Mouse (Mus musculus) spleen, postnatal 14 days (tissue): Measurements from ENCODE around the gene Fbln1.

Experiments used
- DNase-seq, 2 experiments: peaks; one replicate each; pipeline ENCODE4 v3.0.0; 2021 to 2022; ENCODE audit warnings: low spot score in 2 of 2

Gene Fbln1

DNA sequence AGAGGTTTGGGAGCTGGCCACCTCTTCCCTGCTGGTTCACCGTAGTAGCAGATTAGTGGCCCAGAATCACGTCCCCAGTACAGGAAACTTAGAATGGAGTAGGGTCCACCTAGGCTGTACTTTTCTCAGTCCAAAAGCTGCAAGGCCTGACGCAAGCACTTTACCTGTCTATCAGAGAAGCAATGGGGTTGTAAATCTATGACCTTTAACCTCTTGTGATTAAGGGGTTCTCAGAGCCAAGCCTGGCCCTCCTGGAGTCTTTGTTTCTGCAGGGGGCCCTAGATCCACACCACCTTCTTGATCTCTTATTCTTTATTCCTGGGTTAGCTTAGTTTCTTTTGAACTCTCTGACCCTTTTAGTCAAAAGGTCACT, 940 bp downstream of the Fbln1 start:
- no peak for DNase-seq

DNA sequence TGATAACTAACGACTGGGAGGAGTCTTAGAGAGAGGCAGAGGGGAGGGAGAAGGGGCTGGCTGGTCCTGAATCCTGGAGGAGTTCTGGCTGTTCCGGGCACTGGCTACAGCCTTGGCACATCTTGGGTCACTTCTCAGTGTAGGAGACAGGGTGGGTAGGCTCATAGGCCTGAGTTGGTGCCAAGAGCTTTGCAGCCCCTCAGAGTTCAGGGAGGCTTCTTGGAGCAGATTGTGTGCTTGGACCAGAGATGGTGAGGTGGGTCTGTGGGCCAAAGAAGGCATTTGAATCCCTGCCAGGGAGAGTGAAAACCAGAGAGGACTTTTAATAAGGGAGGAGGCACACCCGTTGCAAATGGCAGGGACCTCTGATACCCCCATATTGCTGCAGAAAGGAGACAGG, 1.3 kb downstream of the Fbln1 start:
- no peak for DNase-seq

DNA sequence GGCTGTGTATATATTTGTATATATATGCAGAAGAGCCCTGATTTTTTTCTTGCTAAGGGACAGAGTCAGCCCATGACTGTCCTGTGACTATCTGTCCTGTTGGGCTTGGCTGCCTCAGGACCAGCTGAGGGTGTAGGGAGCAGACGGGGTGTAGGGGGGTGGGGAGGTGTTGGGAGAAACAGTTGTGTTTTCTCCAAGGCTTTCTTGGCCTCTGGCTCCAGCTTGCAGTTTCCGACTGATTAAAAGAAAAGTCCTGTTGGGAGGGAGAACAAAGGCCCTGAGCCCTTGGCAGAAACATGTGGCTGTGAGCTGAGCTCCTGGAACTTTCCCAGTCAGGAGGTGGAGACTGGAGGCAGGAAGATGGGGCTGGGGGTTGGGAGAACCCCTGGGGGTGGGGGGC, 2.0 kb downstream of the Fbln1 start:
- no peak for DNase-seq

DNA sequence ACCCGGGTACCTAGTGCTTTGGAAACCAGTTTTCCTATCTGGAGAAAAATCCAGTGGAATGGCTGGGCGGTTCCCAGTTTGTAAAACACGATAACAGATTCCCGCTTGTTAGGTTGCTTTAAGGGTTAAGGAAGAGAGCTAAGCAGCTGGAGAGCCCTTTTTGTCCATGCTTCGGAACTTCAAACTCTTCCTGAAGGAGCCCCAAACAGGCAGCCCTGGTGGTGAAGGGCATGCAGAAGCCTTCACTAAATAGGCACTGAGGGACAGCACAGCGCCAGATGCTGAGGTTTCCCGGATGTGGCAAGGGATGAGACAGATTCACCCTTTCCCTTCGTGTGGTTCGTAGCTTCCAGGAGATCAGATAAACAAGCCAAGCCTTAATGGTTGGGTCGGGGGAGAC, 2.6 kb downstream of the Fbln1 start:
- no peak for DNase-seq

DNA sequence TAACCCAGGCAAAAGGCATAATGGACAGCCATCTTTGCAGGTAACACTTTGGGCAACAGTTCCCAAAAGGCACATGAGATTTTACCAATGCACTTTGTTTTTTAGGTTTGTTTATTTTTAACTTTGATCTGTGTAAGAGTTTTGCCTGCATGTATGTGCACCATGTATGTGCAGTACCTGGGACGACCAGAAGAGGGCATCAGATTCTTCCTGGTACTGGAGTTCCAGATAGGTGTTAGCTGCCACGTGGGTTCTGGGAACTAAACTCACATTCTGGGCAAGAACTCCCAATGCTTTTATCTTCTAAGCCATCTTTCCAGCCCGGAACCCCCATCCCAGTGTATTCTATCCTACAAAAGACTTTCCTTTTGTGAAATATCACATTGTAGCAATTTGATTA, 3.6 kb downstream of the Fbln1 start:
- no peak for DNase-seq

DNA sequence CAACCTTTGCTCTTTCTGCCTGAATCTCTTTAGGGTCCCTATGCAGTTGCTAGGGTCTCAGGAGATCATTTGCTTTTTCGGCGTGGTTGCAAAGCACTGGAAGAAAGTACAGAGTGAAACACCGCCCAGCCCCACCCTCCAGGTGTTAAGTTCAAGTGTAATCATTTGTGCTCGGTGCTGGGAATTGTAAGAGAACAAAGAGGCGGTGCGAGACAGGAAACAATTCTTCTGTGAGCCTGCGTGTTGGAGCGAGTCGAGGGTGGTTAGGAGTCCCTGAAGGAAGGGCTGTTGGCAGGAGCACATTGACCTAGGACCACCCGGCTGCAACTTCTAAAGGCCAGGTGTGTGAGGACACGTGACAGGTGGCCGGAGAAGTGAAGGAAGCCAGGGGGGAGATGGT, 4.9 kb downstream of the Fbln1 start:
- no peak for DNase-seq

DNA sequence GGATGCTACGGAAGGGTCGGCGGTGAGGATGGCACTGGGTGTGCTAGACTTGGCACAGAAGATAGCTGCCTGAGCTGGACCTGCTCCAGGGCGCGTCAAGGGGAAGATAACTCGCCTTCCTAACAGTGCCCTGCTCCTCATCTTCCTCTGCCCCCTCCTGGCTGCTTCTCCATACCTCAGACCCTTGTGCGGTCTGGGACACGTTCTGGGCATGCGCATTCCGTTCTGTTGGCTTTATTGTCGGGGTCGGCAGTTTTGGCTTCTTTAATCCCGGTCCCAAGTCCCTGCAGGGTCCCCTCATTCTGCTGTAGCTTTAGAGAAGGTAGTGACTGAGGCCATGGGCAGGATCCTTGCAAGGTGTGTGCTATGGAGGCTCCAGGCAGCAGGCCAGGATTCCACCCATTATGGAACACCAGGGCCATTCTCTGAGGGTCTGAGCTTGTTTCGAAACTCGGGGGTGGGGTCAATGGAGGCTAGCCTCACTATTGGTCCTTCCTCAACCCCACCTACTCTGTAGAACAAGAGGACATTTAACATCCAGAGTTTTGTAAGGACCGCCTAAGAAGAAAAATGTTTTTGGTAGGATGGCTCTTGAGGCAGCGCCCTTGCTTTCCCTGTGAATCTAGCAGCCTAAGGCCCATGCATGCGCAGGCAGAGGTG, 5.5 kb downstream of the Fbln1 start:
- no peak for DNase-seq

DNA sequence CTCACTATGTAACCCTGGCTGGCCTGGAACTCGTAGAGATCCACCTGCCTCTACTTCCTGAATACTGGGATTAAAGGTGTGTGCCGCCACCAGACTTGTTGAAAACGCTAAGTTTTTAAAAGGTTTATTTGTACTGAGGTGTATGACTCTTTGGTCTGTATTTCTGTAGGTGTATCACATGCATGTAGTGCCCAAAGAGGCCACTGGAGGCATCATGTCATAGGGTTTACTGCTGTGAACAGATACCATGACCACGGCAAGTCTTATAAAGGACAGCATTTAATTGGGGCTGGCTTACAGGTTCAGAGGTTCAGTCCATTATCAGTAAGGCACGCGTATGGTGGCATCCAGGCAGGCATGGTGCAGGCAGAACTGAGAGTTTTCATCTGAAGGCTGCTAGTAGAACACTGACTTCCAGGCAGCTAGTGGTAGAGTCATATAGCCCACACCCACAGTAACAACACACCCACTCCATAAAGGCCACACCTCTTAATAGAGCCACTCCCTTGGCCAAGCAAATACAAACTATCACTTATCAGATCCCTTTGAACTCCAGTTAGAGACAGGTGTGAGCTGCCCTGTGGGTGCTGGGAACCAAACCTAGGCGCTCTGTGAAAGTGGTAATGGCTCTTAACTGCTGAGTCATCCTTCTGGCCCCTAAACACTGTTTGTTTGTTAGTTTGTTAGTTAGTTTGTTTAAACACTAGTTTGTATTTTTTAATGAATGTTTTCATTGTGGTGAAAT, 10.5 kb downstream of the Fbln1 start:
- DNase-seq, result no peak

DNA sequence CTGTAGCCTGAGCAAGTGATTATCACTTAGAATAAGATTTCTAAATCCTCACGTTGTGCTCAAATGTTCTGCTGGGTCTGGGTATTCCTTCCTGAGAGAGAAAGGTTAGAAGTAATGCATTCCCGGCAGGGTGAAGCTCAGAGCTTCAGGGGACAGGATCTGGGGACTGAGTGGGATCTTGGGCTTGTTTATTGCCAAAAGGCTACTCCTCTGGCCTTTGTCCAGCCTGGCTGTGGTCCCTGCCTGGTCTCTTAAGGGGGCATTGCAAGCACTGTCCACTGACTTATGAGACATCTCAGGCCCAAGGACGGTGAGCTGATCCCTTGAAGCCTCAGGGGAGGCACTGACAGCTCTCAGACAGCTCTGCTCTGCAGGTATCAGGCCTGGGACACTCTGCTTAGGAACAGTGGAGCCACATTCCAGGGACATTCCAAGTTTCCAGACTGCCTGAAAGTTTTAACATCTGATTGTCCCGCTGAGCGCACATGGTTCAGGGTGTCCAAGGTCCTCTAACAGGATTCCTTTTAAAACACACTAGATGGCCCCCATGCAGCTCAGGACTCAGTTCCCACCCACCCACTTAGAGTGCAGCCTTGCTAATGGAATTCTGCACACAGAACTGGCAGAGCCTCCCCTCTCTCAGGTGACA, 13.0 kb downstream of the Fbln1 start:
- DNase-seq, result no peak

DNA sequence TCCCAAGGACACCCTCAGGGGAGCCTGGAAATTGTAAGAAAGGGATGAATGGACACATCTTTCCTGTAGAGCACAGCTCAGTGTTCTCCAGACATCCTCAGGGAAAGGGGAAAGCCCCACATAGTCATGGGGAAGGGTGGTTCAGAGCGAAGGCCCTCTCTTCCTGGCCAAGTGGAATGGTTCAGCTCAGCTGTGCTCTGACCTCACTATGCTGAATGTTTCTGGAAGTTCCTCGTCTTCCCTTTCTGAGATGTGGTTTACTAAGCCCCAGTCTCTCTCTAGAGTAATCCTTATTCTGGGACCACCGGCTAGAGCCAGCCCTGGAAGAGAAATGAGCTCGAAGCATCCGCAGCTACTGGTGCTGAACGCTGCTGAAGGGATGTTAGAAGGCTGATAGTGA, 14.6 kb downstream of the Fbln1 start:
- DNase-seq, result no peak

DNA sequence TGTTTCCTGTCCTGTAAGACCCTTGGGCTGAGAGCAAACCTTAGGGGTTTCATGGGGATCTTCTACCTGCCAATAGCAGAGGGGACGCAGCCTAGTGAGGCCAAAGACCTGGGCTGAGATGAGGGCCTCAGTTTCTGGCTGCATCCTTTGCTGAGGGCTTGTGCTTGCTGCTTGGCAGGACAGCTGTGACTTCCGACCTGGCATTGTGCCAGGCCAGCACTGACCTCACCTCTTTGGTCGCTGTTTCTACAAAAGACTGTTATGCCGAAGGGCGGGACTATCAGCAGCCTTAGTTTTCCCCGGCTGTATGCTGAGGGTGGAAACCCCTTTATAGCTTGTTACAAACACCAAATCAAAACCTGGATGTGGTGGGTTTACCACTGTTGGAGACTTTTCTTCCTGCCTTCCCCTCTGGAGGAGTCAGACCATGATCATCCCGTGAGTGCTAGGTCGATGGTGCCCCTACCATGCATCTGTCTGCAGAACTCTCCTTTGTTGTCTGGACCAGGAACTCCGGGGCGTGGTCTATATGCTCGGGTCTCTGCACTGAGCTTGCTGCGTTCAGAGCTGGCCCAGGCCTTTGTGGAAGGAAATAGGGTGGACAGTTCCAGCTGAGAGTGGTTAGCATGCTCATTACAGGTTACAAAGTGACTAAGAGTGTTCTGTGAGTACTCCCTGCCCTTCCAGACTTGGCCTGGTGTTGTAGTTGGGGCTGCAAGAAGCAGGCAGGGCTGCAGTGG, 15.5 kb downstream of the Fbln1 start:
- no peak for DNase-seq

DNA sequence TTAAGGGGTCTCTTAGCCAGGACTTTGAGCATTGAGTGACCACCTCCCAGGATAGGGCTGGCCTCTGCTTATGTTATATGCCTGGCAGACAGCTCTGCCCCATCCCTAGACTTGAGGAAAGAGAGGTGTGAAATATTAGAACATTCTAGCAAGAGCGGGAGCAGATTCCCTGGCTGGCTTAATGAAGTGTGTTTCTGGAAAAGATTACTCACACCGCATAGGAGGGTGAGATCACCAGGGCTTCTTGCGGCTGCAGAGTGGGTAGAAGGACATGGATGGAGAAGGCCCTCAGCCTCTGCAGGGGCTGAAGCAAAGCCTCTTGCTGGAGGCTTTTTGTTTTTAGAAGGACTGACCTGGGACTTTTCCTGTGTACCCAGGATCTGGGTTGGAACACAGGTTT, 19.9 kb downstream of the Fbln1 start:
- DNase-seq, result no peak

DNA sequence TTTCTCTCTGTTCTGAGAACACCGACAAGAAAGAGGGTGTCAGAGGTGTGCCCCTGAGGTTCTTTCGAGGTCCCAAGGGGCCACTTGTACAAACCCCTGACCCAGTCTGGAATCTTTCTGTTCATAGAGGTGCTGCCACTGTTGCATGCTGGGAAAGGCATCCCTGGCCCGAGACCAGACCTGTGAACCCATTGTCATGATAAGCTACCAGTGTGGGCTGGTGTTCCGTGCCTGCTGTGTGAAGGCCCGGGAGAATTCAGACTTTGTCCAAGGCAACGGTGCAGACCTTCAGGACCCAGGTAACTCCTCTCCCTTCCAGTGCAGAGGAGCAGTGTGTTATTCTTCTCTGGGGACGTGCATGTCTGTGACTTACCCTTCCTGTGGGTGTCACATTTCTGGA, 21.1 kb downstream of the Fbln1 start:
- no peak for DNase-seq

DNA sequence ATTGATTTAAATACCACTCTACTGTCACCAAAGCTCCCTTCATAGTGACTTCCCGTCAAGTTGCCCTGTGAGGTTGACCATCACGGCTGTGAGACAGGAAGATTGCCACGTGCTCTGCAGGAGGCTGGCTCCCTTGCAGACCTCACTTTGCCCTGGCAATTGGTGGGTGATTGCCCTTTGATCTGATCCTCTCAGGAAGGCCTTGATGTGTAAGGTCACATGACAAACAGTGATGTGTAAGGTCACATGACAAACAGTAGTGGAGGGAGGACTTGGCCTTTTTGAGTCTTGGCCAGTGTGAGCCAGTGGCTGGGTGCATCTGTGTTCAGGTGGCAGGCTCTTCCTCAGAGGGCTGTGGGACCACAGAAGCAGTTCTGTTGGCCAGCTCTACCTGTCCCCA, 22.8 kb downstream of the Fbln1 start:
- no peak for DNase-seq

DNA sequence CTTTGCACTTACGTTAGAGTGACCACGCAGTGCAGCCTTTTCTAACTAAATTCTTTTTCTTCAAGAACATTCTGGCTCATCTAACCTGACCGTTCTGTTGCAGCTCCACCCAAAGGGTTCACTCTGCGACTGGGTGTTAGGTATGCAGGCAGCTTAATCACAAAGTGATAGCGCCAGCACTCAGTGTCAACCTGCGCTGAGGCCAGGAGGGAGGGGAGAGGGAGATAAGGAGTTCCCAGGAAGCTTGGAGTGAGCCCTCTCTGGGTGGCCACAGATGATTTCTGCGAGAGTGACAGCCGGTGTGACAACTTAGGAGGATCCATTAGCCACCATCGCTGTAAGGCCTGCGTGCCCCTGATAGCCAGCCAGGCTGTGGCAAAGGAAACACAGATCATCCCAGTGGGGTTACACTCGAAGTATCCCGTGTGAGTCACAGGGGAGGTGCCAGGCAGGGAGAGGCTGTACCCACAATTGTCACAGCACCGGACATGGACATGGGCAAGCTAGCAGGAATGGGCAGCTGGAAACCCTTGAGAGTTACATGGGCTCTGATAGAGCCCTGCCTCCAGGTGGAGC, 24.3 kb downstream of the Fbln1 start:
- no peak for DNase-seq

DNA sequence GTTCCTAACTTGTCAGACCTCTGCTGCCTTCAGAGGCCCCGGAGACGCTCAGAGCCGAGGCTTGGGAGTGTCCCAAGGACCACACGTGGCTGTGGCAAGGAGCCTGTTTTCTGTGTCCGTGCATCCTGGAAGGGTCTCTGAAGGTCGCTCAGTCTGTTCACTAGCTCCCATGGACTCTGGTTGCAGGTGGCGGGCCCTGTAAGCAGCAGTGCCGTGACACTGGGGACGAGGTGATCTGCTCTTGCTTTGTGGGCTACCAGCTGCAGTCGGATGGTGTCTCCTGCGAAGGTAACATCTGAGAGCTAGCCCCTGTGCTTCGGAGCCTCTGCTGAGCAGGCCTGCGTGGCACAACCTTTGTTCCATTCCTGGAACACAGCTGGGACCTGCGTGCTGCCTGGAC, 24.9 kb downstream of the Fbln1 start:
- no peak for DNase-seq

DNA sequence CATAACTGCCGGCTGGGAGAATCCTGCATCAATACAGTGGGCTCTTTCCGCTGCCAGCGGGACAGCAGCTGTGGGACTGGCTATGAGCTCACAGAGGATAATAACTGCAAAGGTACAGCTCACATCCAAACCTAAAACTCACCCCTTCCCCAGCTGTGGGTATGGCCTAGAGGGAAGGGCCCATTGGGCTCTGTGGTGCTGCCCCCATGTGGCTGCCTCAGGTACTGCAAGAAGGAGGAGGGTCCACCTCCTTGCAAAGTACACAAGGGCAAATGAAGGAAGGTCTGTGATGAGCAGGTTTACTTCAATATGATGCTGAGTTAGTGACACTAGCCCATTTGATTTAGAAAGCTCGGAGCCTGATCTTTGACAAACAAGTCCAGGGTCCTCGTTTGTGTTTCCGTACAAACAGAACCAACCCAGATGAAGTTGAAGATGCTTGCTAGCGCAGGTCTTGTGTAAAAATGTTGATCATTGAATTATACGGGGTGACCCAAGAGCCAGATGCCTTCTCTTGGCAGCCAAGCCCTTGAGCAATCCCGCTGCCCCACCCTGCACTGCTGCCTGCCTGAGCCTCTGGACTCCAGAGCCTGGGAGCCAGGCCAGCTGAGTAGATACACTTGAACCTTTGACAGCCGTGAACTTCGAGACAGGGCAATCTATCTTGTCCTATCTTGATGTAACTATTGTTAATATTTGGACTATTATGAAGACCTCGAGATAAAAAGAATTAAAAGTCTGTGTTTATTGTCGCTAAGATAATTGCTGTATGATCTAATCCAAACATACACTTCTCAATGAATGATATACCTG, 25.9 kb downstream of the Fbln1 start:
- DNase-seq, result peak in 1 of 2 experiments; percentile 37

DNA sequence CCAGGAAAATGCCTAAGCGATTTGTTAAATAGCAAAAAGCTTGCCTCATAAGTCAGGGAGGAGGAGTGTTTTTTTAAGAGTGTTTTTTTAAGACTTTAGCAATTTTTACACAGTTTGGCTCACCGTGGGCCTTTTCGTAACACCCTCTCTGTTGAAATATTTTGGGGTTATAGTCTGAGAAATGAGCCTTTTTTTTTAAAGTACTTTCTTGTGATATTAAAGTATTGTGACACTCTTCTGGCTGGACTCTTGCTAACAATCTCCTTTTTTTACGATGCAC, 26.4 kb downstream of the Fbln1 start:
- DNase-seq, result no peak

DNA sequence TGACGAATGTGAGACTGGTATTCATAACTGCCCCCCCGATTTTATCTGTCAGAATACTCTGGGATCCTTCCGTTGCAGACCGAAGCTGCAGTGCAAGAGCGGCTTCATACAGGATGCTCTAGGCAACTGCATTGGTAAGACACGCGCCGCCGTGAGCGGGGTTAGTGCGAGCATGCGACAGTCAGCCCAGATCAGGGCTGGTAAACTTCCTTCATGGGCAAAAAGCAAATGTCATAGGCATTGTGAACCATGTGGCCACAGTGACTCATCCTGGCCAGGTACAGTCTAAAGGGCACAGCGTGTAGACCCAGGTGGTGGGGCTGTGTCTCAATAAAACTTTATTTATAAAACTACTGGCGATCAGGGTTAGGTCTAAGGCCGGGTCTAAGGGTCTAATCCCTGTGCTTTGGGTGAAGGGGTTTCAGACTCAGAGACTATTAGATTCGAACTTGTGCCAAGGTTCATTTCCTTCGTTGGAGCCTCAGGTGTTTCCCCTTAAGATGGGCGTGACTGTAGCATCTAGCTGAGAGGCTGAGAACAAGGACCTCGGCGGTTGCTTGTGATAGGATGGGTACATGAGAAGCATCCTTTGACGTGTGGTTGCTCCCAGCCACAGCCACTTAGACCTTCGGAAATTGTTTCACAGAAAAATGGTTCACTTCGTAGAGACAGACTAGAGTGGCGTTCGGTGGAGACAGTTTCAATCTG, 26.9 kb downstream of the Fbln1 start:
- no peak for DNase-seq

DNA sequence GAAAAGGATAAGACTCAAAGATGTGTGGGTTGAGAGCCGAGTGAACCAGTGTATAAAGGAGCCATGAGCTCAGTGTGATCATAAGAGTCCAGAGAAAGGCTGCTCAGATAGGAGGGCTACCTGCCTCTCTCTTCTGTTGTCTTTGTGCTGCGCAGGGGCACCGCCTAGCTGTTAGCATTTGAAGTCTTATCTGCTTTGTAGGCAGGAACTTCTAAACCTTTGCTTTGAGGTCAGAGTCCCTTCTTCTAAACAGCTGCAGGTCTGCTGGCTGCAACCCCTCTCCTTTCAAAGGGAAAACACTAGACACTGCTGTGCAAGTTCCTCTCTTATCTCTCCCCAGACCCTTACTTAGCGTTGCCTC, 27.5 kb downstream of the Fbln1 start:
- DNase-seq, result no peak

DNA sequence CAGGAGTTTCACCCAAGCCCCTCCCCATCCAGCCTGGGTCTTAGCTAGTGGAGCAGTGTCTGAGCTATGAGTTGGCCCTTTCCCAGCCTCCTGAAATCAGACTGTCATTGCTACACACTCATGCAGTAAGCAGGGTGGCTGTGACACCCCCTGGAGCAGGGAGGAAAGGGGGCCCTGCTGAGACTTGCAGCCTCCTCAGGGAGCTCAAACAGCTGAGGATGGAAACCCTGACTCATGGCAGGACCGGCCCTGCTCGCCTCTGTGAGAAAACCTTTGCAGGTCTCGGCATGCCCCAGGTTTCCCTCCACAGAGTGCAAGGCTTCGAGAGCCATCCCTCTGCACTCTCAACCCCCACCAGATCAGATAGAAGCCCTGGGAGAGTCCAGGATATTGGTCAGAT, 27.9 kb downstream of the Fbln1 start:
- no peak for DNase-seq
